Mouse (Mus musculus): ENCODE results near the gene Adam21.
A peak's percentile ranks its signal among the peaks of the same experiment; 100 is the strongest.
"Not testable (repeated sequence)": the region's sequence is repeated elsewhere in the genome, so short reads cannot be mapped to it uniquely, and the experiment has no call there.

Gene Adam21

DNA sequence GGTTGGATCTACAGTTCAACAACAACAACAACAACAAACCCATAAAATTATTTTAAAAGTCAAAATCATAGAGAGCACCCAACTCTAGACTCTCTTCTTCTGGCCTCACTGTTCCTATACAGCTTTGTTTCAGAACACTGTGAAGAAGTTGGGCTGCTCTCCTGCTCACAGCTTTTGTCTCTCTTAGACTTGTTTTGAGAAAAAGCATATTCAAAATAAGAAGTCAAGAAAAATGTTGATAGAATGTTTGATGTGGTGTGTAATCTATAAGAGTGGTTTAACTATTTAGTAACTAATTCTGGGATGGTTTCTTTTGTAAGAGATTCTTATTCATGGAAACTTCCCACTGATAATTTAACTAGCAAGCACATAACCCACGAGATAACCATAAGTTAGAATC is at the start of gene Adam21:
Gene Adam21 (minus strand): TSS at position 101 of the 400 bp plus-strand sequence.
- no peak for DNase-seq (ENCODE audit: low spot score)

DNA sequence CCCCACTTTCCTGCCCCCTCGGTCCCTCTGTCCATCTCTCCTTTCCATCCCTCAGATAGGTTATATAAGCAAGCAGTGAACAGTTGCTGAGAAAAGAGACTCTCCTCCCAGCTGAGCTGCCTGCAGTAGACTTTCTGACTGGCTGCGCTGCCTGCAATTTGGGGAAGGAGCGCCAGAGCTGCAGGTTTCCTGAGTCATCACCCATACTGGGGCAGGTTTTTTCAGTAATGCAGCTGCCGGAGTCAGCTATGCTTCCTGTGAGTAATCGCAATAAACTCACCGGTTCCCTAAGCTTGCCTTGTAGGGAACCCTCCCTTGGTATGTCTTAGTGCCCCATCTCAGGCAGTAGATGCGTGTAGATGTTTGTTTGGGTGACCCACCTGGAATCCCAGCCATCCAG is 48.7 kb upstream of the Adam21 start:
- no peak for DNase-seq (ENCODE audit: low spot score)

DNA sequence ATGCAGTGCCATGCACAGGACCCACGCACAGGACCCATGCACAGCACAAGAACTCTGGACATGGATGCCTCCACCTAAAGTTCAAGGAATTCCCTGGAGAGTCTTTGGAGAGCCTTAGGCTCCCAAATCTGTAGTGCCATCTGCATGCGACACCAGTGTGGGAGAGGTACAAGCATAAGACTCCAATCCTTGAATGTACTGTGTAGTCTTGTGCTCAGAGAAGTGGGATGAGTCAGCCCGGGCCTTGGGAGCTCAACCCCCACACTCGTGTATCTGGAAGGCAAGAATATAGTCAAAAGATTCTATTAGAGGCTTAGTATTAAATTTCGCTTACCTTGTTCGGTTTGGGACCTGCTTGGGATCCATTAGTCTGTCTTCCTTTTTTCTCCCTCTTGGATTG is 47.5 kb upstream of the Adam21 start:
- no peak for DNase-seq (ENCODE audit: low spot score)

DNA sequence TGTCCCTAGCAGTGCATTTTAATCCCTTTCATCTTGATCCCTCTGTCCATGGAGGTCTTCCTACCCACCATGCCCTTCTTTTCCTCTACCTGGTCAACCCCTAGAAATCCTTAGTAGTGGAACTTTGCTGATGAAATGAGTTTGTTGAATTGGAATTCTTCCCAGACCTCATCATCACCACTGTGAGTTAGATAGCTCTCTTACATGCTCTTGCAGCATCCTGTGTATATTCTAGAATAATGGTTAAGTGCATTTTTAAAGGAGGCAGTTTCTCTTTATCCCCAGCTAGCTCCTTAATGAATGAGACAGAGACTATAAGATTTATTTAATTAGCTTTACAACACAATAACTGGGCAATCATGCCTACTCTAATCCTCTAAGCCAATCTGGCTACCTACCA is 41.2 kb upstream of the Adam21 start:
- no peak for DNase-seq (ENCODE audit: low spot score)

DNA sequence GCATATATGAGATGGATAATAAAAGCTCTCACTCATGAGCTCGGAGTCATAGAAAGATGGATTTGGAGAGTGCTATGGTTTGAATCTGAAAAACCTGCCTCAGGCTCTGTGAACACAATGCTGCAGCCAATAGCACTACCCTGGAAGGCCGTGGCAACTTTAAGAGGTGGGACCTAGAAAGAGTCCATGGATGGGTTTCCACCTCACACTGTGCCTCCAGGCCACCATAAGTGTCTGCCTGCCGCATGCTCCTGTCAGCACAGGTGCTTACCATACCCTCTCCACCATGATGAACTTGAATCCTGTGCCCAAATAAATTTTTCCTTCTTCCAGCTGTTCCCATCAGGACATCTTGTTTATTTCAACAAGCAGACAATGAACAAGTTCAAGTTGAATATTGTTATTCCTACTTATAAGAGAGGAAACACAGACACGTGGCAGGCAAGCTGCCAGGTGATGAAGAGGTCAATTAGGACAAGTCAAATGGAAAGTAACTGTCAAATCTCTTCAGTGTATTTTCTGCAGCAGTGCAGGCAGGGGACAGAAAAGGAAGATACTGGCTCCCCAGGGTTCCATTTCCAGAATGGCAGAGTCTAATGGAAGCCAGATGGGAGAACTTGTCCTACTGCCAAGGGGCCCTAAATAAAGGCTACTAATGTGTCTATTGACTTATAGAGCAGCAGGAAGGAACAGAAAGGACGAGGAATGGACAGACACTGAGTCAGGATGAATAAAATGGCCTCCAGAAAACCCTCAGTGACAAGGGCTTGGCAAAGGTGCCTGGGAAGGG is 36.9 kb upstream of the Adam21 start:
- DNase-seq (ENCODE audit: low spot score), result no peak

DNA sequence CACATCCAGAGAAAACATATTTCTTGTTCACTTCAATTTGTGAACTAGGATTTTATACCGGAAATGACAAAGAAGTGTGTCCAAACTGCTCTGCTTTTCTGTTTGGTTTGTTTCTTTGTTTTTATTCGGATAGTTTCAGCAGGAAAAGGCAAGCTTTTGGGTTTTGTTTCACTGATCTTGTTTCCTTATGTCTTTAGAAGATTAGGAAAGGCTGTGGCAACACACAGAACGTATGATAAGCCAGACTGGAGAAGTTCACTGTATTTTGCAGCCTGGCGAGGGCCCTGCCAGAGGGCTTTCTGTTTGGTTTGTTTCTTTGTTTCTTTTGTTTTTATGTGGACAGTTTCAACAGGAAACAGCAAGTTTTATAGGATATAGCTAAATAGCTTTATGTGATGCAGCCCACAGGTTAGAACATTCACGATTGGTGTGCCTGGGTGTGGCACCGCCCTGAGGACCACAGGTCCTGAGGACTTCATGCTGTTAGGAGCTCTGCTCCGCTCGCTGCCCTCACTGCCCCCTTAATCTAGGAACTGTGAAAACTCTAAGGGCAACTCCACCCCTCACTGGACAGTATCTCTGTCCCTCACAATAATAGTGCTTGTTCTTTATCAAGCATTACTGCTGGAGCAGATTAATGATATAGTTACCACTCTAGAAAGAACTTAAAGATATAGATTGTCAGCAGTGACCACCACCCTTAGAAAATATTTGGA is 28.4 kb upstream of the Adam21 start:
- DNase-seq (ENCODE audit: low spot score), result no peak

DNA sequence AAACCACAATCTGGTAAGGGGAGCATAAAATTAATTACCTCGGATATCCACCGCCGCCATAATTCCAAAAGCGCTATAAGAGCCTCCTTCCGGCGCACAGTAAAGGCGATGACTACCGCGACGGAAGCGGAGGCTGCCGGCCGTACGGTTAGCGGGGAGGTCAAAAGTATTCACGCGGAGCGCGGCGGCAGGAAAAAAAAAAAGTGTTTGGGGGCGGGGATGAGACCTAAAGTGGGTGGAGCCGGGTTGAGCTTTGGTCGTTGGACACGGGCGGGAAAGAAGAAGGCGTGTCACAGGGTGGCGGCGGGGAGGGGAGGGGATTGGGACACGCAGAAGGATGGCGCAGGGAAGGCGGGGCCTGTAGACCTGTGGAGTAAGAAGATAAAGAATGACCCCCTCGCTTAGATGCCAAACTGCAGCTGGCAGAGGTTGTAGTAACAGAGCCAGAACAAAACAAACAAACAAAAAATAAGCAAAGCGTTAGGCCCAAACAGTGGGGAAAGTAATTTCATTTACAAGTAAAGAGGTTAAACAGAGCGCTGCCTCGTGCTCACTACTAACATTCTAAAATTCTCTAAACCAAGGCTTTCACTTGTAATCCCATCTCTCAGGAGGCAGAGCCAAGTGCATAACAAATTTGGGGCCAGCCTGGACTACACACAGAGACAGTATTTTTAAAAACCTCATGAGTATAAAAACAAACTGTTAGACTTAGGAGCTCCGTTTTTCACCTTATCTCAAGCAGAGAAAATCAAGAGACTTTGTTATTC is 26.8 kb upstream of the Adam21 start, which contains the start of gene Med6:
Gene Med6 (minus strand): TSS at position 107 of the 770 bp plus-strand sequence.
- peak; percentile 70 for DNase-seq (ENCODE audit: low spot score)

DNA sequence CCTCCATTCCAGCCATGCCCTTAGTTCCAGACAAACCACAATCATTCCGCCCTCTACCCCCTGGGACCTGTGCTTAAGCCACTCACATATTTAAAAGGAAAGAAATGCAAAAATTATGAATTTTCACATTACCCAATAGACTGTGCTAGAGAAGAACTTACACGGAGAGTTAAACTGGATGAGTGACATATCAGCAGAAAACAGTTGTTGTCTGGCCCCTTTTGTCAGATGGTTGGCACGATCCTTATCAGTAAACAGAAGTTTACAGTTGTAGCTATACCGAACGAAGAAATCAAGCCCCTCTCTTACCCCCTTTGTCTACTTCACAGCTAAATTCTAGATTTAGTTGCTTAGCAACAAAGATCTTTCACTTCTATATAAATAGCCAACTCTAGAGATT is 343 bp downstream of the Adam21 start:
- DNase-seq (ENCODE audit: low spot score), result no peak

DNA sequence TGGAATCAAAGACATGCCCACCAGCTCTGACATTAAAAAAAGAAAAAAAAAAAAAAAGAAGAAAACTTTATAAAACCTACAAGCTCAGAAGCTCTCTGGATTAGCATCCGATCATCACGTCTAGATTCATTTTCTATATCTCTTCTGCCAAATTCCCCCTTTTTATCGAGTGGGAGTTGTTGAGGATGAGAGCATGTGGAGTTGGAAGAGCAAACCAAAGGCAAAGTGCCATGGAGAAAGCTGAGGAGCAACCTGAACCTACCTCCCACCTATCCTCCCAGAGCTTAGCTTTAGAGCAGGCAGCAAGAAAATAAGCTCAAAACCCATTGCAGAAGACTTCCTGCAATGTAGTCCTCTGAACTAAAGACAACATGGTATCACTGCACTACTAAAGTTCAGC is 4.1 kb downstream of the Adam21 start:
- no peak for DNase-seq (ENCODE audit: low spot score)

DNA sequence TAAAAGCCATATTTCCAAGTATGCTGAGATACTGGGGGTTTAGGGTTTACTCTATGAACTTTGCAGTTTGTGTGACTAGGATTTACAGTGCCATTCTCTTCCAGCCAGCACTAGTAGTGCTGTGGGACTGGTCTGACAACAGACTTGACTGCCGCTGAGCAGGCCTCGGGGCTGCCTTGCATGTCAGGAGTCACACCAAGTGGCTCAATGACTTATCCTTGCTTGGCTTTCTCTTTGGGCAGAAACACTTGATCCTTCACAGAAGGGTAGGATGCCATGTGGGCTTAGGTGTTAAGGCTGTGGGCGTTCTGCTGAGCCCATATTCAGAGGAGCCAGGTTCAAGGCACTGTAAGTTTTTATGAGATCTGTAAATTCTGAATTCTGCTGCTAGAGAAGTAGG is 19.0 kb downstream of the Adam21 start:
- no peak for DNase-seq (ENCODE audit: low spot score)

DNA sequence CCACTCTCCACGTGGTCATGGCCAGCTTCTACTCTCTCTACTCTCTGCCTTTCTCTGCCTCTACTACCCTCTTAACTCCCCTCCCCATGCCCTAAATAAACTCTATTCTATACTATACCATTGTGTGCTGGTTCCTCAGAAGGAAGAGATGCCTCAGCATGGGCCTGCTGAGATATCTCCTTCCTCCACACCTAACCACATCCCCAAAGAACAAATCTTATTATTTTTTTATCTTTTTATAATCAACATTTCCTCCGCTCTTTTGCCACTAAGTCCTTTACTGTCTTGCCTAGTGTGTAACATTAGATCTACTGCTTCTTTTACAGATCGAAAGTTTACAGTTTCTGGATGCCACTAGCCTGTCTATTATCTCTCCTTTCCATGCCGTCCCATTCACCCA is 21.1 kb downstream of the Adam21 start:
- DNase-seq (ENCODE audit: low spot score), result no peak

DNA sequence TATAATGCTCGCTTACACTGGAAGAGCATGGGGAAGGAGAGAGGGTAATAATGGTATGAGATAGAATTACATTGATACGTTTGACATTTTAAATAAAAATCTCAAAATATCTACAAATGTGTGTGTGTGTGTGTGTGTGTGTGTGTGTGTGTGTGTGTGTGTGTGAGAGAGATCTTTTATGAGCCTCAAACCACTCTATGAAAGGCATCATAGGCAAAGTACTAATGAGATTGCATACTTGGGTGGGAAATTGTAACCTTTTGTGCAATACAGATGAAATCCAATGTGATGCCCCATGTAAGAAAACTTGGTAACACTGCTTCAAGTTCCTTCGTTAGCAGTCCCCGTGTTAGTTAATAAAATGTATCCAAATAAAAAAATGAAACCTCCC is 35.2 kb downstream of the Adam21 start:
- no peak for DNase-seq (ENCODE audit: low spot score)

DNA sequence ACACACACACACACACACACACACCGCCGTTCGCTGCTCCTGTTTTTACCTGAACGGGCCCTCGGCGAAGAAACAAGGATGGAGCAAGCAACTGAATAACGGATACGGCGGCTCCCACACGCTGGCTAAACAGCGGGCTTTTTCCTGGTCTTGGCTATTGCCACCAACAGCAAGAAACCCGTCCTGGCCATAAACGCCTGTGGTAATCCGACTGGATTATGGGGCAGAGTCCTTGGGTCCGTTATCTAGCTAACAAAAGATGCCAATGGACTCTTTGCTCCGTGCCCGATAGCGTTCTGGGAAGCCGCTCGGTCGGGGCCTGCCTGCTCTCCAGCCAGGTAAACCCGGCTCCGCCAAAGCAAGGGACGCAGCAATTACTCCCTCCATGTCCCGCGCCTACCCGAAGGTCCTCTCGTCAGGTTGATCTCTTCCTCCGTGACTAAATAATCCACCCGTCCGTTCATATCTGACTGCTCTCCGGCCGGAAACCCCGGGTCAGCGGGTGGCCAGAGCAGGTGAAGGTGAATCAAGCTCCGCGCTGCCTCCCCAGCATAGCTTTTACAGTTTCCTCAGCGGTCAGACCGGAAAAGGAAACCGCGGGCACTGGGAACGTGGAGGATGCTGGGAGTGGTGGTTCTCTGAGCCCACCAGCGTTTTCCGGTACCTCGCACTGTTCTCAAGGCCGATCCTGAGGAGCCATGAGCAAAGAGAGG is 35.8 kb downstream of the Adam21 start, which contains the start of the genes Gm20498 and Synj2bp:
Gene Gm20498 (minus strand): TSS at position 590 of the 713 bp plus-strand sequence.
Gene Synj2bp (minus strand): TSS at position 596 of the 713 bp plus-strand sequence.
- DNase-seq (ENCODE audit: low spot score), result peak; percentile 63

DNA sequence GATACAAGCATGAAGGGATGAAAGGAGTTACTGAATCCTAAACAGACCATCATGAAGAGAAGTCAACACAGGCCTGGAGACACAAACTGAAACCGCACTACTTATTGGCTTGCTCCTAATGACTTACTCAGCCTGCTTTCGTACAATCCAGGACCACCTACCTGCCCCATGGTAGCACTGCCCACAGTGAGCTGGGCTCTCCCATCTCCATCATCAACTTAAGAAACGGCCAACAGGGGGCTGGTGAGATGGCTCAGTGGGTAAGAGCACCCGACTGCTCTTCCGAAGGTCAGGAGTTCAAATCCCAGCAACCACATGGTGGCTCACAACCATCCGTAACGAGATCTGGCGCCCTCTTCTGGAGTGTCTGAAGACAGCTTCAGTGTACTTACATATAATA is 37.7 kb downstream of the Adam21 start:
- not testable (repeated sequence) for DNase-seq (ENCODE audit: low spot score)

Data from layer of hippocampus, adult 9-10 months (tissue).